Mouse (Mus musculus) hindbrain, embryonic 14.5 days (tissue): ENCODE measurements around the gene Rpf1. TPM values are rescaled to one million over a fixed set of nuclear protein-coding genes. Genes with fewer than 3 reads are reported as not detected.

Experiments used
- ATAC-seq: fragments of 200-750 bp; cut with Nextera tagmentation; 2 replicates; pipeline ENCODE4 v1.8.0; 2017; ENCODE audit warnings: moderate number of reproducible peaks, mild to moderate bottlenecking, moderate TSS enrichment, moderate library complexity; ENCODE audit not compliant: low FRiP score
- DNase-seq: peaks from one replicate; pipeline ENCODE4 v3.0.0-alpha.2; 2015; ENCODE audit warnings: low spot score
- H3K27ac ChIP-seq: fragments of 300-500 bp; sonication (generic); 2 replicates; pipeline ENCODE4 v1.5.1; 2014; ENCODE audit warnings: mild to moderate bottlenecking, moderate library complexity
- H3K27me3 ChIP-seq: fragments of 300-500 bp; sonication (generic); 2 replicates; pipeline ENCODE4 v1.6.1; 2014; ENCODE audit warnings: mild to moderate bottlenecking, low read length, mixed read lengths; ENCODE audit not compliant: control insufficient read depth, insufficient read depth
- H3K36me3 ChIP-seq: fragments of 300-500 bp; sonication (generic); replicated peaks from 2 replicates; pipeline ENCODE4 v1.6.1; 2014; ENCODE audit not compliant: control insufficient read depth, insufficient read depth
- H3K4me1 ChIP-seq: fragments of 300-500 bp; sonication (generic); replicated peaks from 2 replicates; pipeline ENCODE4 v1.6.1; 2014; ENCODE audit warnings: antibody characterized with exemption, low read length, mixed read lengths; ENCODE audit not compliant: control insufficient read depth, insufficient read depth
- H3K4me2 ChIP-seq: fragments of 300-500 bp; sonication (generic); replicated peaks from 2 replicates; pipeline ENCODE4 v1.6.1; 2014; ENCODE audit warnings: mild to moderate bottlenecking, moderate library complexity
- H3K4me3 ChIP-seq: fragments of 300-500 bp; sonication (generic); replicated peaks from 2 replicates; pipeline ENCODE4 v1.5.1; 2014; ENCODE audit warnings: mild to moderate bottlenecking, low read length
- H3K9ac ChIP-seq: fragments of 300-500 bp; sonication (generic); 2 replicates; pipeline ENCODE4 v1.6.1; 2014
- H3K9me3 ChIP-seq: fragments of 300-500 bp; sonication (generic); 2 replicates; pipeline ENCODE4 v1.6.1; 2016; ENCODE audit warnings: low read length; ENCODE audit not compliant: control insufficient read depth
- WGBS: fragments of 180-500 bp; shearing (Covaris S2); extraction: QIAGEN DNeasy Blood & Tissue Kit; methylation state at CpG from one replicate; pipeline ENCODE4 v1.1.7; 2014; 5-methylcytosine and 5-hydroxymethylcytosine counted together
- polyA plus RNA-seq: library from polyadenylated mRNA; unstranded; fragments of >200 nt; fragmentation: Nextera tagmentation; extraction: Ambion mirVana; gene quantifications from 2 replicates; pipeline ENCODE4 v1.2.1, GENCODE M21; 2014

Gene Rpf1
- 35.4 and 40.7 TPM in 2 replicates for polyA plus RNA-seq

DNA sequence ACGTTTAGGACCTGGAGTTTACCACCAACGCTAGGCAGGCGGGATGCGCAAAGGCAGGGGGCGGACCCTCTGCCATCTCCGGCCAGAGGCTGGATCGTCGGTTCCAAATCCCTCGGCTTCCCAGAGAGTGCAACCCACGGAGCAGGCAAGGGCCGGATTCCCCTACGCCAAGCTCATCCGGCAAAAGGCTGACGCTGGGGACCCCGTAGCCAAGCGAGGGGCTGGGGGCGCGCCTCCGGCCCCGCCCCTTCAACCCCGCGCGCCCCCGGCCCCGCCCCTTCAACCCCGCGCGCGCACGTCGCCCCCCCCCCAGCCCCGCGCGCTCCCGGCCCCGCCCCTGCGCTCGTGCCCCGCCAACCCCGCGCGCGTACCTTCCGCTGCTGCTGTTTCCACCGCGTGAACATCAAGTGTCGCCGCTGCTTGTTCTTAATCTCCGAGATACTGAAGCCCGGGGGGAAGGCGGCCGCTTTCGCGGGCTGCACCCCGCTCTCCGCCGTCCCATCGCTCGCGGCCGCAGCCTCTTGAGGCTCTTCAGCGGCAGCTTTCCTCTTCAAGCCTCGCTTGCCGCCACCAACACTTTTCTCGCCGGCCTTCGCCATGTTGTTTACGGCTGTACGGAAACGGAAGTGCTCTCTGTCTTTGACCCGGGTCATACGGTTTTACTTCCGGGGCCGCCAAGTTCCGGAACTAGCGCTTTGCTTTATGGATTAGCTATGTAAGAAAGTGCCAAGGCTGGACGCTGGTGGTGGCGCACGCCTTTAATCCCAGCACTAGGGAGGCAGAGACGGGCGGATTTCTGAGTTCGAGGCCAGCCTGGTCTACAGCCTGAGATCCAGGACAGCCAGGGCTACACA, at the start of gene Rpf1:
Rpf1 (minus strand) TSS at position 632 of the 854 bp plus-strand sequence.
- Histone ChIP-seq H3K4me2 (peak within 1 kb of the TSS; percentile 64), H3K36me3 (peaks cover 27% of the 10 kb centered on the region), H3K27ac (peak within 1 kb of the TSS; percentile 98), H3K4me3 (peak within 1 kb of the TSS; percentile 71), H3K4me1 (0 out of 2 replicates have a peak, but pooled peaks cover 3% of the 10 kb centered on the region), H3K9ac (peak within 1 kb of the TSS; percentile 86), H3K27me3 (no peaks in the 10 kb centered on the region), H3K9me3 (no peaks in the 10 kb centered on the region)
- peak; percentile 96 for ATAC-seq
- WGBS, result under 1% methylated on average over 71 of the region's 82 CpGs
- peak; percentile 93 for DNase-seq

DNA sequence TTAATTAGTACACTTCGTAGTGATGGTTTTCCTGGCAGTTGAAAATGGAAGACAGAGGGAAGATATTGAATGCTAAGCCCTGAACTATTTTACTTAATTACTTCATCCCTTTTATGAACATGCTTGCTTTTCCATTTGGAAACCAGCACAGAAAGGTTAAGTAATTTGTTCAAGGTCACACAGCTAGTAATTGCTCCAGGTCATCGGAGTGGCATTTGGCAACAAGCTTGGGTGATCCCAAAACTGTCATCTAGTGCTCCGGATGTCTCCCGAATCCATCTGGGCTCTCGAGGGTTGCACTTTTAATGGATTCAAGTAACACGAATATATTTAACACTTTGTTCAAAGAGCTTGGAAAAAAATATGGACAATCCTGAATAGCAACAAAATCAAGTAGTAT, 49.7 kb upstream of the Rpf1 start:
- ATAC-seq (no peak), DNase-seq (no peak)
- 87% methylated on average over 6 of the region's 6 CpGs for WGBS

DNA sequence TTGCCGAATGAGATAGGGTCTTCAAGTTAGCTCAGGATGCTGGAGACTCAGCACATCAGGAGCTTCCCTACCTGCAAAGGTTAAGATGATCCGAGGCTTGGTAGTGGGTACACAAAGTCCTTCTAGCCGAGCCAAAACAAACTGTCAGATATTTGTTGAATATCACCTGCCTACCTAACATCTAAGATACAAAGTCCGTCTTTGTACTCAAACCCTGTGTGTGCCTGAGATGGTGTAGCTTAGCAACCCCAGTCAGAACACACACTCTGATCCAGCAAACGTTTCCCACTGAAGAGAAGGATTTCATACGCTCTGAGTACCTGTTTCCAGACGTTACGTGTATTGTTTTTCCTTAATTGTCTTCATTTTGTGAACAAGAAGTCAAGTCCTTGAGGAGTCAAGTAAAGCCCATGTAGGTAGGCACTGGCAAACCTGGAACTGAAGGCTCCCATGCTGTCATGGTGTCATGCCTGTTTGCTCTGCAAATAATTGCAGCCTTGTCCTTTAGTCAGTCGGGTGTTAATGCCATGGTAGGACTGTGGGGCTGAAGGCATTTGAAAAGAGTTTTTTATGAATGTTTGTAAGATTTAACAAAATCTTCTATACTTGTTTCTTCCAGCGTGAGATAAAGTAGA, 49.0 kb upstream of the Rpf1 start, which contains the start of gene Uox:
Uox (plus strand) TSS at position 279 of the 635 bp plus-strand sequence.
- H3K27me3 ChIP-seq, result no peaks in the 10 kb centered on the region
- no peak within 1 kb of the TSS for H3K4me2 ChIP-seq
- H3K9me3 ChIP-seq, result no peaks in the 10 kb centered on the region
- 88% methylated on average over 10 of the region's 10 CpGs for WGBS
- H3K4me1 ChIP-seq, result no peaks in the 10 kb centered on the region
- no peaks in the 10 kb centered on the region for H3K36me3 ChIP-seq
- no peak within 1 kb of the TSS for H3K4me3 ChIP-seq
- no peak within 1 kb of the TSS for H3K27ac ChIP-seq
- no peak within 1 kb of the TSS for H3K9ac ChIP-seq
- ATAC-seq (no peak), DNase-seq (no peak)

More for the DNA sequence above, 49.7 kb upstream of the Rpf1 start:
- Histone ChIP-seq H3K9me3 (no peaks in the 10 kb centered on the region), H3K4me3 (no peak overlapping the region), H3K4me2 (no peak overlapping the region), H3K4me1 (no peaks in the 10 kb centered on the region), H3K27ac (no peak overlapping the region), H3K9ac (no peak overlapping the region), H3K36me3 (no peaks in the 10 kb centered on the region), H3K27me3 (no peaks in the 10 kb centered on the region)

DNA sequence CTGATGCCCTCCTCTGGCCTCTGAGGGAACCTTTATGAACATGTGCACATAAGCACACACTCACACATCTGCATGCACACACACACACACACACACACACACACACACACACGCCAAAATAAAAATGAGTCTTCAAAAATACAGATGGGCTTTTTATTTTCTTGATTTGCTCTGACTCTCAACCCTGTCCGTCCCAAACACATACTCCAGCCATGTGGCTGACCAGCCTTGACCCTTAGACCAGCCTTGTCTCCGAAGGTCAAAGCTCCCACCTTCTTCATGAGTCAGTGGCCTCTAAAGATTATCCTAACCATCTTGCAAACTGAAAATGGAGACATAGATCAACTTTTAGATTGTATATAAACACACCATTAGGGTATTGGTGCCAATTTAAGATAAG, 48.4 kb upstream of the Rpf1 start:
- DNase-seq (no peak), ATAC-seq (no peak)
- Histone ChIP-seq H3K36me3 (no peaks in the 10 kb centered on the region), H3K4me1 (peaks cover 2% of the 10 kb centered on the region), H3K27ac (no peak overlapping the region), H3K9me3 (no peaks in the 10 kb centered on the region), H3K4me3 (no peak overlapping the region), H3K27me3 (no peaks in the 10 kb centered on the region), H3K4me2 (no peak overlapping the region), H3K9ac (no peak overlapping the region)
- WGBS, result 93% methylated on average over 3 of the region's 3 CpGs

DNA sequence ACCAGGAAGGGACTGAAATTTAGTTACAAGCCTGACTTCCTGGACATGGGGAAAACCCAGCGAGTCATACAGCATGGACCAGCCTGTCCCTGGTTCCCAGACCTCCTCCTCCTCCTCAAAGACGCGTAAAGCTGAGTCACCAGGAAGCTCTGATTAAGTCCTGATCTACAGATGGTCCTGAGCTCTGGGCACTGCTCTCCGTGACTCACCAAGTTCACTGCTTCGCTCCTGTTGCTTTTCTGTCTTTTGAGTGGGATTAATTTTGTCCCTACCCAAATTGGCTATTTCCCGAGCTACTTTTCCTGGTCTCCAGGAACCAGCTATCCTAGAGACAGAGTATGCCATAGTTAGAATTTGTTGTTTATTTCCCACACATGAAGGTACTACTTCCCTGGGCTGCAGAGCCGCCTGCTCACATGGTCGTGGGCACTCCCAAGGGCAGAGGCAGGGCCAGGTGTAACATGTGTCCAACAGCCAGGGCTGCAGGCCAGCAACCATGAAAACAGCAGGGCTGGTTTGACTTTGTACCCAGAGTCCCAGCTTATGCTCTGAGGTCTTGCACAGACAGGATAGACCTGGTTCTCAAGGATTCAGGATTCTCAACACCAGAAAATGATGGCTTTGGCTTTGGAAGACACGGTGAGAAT, 46.8 kb upstream of the Rpf1 start:
- Histone ChIP-seq H3K27me3 (no peaks in the 10 kb centered on the region), H3K9ac (no peak overlapping the region), H3K4me3 (no peak overlapping the region), H3K4me2 (no peak overlapping the region), H3K36me3 (no peaks in the 10 kb centered on the region), H3K9me3 (no peaks in the 10 kb centered on the region), H3K27ac (no peak overlapping the region), H3K4me1 (peaks cover 4% of the 10 kb centered on the region)
- DNase-seq (no peak), ATAC-seq (no peak)
- WGBS, result 85% methylated on average over 9 of the region's 9 CpGs

DNA sequence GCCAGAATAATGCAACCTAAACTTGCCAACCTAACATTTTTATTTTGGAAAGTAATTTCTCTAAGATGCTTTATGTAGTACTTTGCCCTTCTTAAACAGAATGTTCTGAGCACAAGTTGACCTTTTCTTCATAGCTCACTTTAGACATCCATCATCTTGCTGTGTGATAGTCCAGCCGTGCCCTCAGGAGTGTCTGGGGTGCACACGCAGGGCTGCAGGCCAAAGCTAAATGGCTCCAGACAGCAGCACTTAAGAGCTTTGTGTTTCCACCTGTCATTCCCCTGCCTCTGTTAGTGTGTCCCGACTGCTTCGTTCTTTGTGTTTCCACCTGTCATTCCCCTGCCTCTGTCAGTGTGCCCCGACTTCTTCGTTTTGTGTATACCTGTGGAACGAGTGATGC, 46.1 kb upstream of the Rpf1 start:
- 82% methylated on average over 7 of the region's 7 CpGs for WGBS

DNA sequence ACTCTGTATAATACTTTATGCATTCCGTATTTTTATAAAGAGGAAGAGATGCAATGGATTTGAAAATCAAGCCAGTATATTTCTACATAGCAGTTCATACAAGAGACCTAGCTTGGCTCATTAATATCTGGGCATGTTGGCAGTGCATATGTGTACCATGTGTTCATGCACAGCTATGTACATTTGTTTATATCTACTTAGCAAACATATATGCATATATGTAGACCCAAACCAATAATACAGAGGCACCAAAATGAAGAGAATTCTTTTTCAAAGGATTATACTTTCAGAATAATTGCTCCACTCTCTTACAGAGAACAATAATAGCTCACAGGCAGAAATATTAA, 43.8 kb upstream of the Rpf1 start:
- H3K4me1 ChIP-seq, result peaks cover 4% of the 10 kb centered on the region
- H3K36me3 ChIP-seq, result no peaks in the 10 kb centered on the region
- H3K9me3 ChIP-seq, result no peaks in the 10 kb centered on the region
- no peak overlapping the region; the same call in 1 of the 2 replicates for H3K9ac ChIP-seq
- no peaks in the 10 kb centered on the region for H3K27me3 ChIP-seq
- ATAC-seq (no peak), DNase-seq (no peak)
- 87% methylated on average over 1 of the region's 1 CpGs for WGBS
- H3K4me3 ChIP-seq, result no peak overlapping the region
- 0 out of 2 replicates have a peak overlapping the region, but pooled peaks have one; percentile 41 for H3K27ac ChIP-seq
- no peak overlapping the region for H3K4me2 ChIP-seq

More for the DNA sequence above, 46.1 kb upstream of the Rpf1 start:
- H3K4me2 ChIP-seq, result no peak overlapping the region
- peaks cover 4% of the 10 kb centered on the region for H3K4me1 ChIP-seq
- H3K36me3 ChIP-seq, result no peaks in the 10 kb centered on the region
- no peak for DNase-seq
- no peaks in the 10 kb centered on the region for H3K27me3 ChIP-seq
- no peak overlapping the region for H3K27ac ChIP-seq
- no peaks in the 10 kb centered on the region for H3K9me3 ChIP-seq
- H3K9ac ChIP-seq, result no peak overlapping the region
- no peak overlapping the region for H3K4me3 ChIP-seq
- no peak for ATAC-seq

DNA sequence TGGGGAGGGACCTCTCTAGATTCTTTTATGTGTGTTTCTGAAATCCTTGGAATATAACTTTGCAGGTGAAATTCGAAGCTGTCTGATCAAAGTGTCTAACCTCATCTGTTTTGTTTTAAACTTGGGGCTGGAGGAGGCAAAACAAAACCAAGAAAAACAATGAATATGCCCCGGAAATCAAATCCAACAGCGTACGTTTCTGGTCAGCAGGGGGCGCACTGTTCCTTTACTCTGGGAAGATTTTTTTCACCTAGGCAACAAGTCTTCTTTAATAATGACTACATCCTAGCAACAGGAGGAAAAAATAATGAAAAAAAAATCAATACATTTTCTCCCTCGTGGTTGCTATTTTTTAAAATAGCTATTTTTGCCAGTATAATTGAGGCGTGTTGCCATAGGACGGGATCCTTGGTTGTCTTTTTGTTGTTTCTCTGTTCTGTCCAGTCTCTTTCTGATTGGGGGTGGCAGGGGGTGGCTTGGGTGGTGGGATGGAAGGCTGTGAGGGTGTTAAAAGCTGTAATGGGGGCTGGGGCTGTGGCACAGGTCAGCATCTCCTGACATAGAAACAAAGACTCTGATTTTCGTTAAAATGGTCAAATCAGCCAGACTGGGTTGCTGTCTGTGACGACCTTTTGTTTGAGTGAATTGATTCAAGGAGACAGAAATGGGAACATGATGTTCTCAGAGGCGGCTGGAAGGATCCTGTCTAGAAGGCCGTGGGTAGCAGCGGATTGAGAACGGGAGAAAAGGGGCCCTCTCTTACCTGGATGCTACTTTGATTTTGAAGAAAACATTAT, 43.2 kb upstream of the Rpf1 start:
- Histone ChIP-seq H3K4me1 (peaks cover 4% of the 10 kb centered on the region), H3K4me2 (peak overlapping the region; percentile 29), H3K27ac (0 out of 2 replicates have a peak overlapping the region, but pooled peaks have one; percentile 41), H3K36me3 (no peaks in the 10 kb centered on the region), H3K9me3 (no peaks in the 10 kb centered on the region), H3K4me3 (no peak overlapping the region), H3K27me3 (no peaks in the 10 kb centered on the region), H3K9ac (no peak overlapping the region; the same call in 1 of the 2 replicates)
- no peak for ATAC-seq
- WGBS, result 27% methylated on average over 14 of the region's 14 CpGs
- DNase-seq, result peak; percentile 90
